Mouse (Mus musculus) left cerebral cortex, adult 18-20 months (tissue): ENCODE data around the gene Fmnl1. TPM values are rescaled to one million over a fixed set of nuclear protein-coding genes. Genes with fewer than 3 reads are reported as not detected.
"Not testable (repeated sequence)": the region's sequence is repeated elsewhere in the genome, so short reads cannot be mapped to it uniquely, and the experiment has no call there.

Experiments used
- DNase-seq, 2 experiments: peaks; one replicate each; pipeline ENCODE4 v3.0.0; 2021 to 2022; ENCODE audit warnings: low spot score in 2 of 2, mixed read lengths in 1 of 2
- total RNA-seq, 2 experiments: library from RNA; stranded (reverse); gene quantifications; 2 replicates each; pipeline ENCODE4 v1.2.3; 2021

Fmnl1 gene
- total RNA-seq, 2 experiments from 2014 or later = 169 to 206 TPM

DNA sequence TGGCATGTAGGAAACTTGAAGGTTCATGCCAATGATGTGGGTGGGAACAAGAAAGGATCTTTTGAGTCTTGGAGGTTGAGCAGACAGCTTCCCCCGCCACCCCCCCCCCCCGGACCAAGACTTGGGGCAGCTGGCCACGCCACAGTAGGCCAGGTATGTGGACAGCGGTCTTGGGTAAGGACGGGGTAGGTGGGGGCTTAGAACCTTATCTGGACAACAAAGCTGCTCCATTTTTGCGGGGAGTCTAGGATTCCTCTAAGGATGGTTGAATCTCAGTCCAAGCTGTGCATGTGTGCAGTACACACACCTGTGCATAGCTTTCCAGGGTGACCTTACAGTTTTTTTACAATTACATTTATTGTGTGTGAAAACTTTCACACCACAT, 47.6 kb downstream of the Fmnl1 start:
- DNase-seq = no peak

DNA sequence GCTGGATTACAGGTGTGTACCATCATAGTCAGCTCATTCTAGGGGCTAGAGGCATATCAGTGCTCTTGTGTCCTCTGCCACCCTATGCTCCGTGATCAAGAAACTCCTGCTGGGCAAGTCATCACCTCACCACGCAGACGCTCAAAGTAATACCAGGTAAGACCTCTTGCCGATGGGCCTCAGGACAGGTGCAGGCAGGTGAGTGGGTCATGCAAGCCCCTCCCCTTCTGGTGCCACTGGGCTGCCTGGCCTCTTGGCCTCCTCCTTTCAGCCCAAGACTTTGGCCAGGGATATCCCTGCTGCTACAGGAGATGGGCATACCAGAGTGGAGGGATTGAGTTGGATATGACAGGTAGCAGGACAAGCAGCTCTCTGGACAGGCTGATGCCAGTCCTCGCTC, 48.4 kb downstream of the Fmnl1 start:
- no peak for DNase-seq

DNA sequence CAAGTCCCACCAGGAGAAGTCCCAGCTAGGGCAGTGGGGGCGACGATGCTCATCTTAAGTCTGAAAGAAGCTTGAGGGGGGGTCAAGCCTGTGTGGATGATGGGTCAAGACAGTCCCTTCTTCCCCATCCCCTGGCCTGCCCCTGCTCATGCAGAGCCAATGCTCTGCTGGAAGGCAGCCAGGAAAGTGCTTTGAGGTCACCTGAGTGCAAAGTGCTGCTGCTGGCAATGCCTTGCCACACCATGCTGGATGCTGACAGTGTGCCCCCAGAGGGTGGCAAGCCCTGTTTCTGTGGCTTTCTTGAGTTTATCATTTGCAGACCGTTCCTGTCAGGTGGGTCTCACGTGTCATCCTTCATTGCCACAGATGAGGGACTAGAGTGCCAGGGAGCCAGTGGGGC, 49.1 kb downstream of the Fmnl1 start:
- no peak for DNase-seq

DNA sequence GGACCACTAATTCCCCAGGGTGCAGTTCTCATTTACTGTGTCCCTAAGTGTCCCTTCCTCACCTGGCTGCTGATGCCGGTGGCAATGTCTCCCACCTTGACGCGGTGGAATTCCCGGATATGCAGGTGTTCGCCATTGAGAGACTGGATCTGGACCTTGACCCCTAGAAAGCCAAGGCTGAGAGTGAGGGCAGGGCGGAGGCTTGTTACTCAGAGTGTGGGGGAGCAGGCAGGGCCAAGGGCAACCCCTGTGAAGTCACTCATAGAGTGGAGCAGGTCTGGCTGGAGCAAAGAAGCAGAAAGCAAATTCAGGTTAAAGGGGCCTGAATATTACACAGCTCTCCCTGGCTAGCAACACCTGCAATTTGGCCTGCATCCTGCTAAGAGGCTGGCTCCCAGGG, 50.5 kb downstream of the Fmnl1 start:
- DNase-seq = no peak

DNA sequence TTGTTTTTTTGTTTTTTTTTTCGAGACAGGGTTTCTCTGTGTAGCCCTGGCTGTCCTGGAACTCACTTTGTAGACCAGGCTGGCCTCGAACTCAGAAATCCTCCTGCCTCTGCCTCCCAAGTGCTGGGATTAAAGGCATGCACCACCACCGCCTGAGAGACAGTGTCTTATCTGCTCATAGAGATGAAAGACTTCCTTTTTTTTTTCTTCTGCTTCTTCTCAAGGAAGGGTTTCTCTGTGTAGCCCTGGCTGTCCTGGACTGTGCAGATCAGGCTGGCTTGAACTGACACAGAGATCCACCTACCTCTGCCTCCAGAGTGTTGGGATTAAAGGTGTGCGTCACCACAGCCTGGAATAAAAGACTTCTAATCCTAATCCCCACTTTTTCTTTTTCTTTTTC, 51.8 kb downstream of the Fmnl1 start:
- DNase-seq = not testable (repeated sequence)

DNA sequence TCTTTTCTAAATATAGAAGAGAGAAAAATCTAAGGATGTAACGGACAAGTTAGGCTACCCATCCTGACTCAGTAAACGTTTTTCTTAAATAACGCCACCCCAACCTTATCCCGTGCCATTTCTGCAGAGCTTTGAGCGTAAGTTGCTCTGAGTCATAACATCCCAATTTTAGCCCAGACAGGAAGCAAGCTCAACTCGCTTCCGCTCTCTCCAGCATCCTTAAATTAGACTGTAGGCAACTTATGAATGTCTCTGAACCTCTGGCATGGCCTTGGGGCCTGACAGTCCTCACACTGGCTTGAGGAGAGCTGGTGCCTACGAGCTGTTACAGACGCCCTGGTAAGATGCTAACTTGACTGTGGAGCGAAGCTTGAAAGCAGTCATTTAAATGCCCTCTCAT, 52.5 kb downstream of the Fmnl1 start:
- peak in 1 of 2 experiments; percentile 48 for DNase-seq

DNA sequence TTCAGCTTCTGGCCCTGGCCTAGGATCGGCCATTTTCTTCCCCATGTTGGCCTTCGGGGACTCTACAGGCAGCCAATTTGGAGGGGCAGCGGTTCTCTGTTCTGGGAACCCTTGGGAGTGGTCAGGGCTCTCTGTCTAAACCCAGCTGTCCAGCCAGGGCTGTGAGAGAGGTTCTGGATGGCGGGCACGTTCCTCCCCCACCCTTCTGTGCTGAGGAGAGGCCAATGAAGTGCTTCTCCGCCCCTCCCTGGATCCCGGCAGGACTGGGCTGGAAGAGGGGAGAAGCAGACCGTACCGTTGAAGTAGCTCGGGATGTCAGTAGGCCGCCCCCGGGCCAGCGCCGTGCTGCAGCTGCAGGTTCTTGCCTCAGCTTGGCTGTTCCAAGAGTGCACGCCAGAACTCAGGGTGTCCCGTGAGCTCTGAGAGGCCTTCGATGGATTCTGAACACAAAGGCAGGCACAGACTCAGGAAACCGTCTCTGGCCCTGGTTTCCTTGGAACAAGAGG, 53.1 kb downstream of the Fmnl1 start:
- no peak for DNase-seq

DNA sequence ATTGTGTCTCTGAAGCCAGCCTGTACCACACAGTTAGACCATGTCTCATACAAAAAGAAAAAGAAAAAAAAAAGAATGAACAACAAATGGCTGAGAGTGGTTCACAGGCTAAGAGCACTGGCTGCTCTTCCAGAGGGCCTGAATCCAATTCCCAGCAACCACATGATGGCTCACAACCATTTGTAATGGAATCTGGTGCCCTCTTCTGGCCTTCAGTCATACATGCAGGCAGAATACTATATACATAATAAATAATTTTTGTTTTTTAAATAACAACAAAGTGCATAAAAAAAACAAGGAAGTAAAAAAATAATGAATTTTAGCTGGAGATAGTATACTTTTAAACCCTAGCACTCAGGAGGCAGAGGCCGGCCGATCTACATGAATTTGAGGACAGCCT, 58.7 kb downstream of the Fmnl1 start:
- no peak for DNase-seq

DNA sequence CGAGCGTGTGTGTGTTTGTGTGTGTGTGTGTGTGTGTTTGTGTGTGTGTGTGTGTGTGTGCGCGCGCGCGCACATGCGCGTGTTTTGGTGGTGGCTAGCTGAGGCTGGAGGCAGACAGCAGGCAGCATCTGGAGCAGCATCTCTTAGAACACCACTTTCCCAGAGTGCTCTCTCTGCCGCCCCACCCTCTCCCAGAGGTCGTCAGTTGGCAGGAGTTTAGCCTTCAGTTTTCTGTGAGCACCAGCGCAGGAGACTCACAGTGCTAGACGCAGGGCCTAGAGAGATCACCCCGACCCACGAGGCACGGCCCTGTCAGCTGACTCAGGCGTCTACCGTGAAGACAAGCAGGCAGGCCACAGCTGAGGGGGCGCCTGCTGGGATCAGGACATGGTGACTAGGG, 59.7 kb downstream of the Fmnl1 start:
- no peak for DNase-seq

DNA sequence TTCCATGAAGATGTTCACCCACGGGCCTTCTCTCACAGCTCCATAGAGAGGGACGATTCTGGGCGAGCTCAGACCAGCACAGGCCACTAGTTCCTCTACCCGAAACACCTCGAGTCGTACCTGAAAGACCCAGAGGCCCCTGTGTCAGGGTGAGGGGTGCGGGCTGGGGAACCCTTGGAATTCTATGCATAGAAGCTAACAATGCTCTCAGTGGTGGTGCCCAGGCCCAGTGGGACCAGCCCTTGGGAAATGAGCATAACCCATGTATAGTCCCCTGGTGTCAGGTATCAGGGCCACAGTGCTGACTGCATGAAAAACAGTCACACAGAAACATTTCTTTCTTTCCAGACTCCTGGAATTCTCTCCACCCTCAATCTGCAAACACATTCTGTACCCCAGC, 60.5 kb downstream of the Fmnl1 start:
- DNase-seq = no peak

DNA sequence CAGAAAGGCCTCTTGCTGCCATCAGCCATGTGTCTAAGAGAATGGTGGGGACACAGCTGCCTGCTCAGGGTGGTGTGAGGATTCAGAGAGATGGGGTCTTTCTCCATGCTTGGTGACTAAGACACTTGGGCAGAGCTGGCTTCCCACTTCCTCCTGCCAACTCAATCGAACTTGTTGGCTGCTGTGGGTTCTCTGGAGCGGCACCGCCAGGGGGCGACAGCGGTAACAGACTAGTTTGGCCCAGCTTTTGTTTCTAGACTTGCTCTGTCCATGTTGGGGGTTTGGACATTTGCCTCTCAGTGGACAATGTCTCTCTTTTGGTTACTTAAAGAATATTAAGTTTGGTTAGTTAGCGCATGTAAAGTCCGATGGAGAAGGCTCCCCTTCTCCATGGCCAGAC, 62.1 kb downstream of the Fmnl1 start:
- DNase-seq = peak; percentile 76 to 82

DNA sequence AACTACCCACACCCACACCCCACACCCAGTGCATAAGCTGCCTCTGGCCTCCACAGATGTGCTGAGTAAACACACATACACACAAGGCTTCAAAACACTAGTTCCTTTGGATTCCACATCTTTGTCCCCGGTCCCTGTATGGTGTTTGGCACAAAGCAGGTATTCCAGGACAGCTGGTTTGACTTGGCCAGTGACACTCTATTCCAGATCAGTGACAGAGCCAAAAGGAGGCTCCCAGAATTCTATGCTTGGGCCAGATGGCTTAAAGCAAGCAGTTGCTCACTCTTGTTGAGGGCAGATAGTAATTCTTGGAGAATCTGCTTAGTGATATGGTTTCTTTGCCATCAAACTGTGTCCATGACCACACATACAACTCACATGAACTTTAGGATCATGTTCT, 63.5 kb downstream of the Fmnl1 start:
- DNase-seq = no peak

DNA sequence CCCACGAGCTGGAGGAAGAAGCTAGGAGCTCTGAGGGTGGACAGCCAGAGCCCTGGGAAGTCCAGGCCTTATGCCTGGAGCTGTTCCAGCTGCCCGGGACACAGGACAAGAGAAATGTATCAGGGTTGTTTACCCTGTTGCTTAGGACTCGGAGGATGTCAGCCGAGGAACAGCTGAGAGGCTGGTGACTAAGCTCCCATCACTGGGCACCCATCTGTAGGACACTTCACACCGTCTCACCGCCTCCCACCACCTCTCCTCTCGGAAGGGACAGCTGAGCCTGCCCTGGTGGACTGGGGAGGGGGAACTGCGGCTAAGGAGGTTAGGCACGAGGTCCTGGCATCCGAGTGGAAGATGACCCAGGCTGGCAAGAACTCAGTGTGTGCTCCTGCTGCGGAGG, 64.8 kb downstream of the Fmnl1 start:
- no peak for DNase-seq

DNA sequence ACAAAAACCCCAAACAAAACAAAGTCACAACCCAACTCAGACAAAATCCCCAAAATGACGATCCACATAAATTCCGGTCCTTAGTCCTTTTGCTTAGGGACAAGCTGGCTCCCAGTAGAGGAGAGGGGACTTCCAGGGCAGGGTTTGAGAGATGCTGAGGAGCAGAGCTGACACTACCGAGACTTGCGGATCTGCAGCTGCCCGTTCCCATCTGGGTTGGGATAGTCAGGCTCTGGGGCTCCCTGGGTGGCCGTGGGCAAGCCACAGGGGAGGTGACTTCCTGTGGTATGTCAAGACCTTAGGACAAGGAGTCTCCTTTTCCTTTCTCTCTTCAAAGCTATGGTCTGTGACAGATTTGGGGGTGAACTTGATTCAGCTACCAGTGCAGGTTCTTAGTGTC, 65.5 kb downstream of the Fmnl1 start:
- DNase-seq = no peak

DNA sequence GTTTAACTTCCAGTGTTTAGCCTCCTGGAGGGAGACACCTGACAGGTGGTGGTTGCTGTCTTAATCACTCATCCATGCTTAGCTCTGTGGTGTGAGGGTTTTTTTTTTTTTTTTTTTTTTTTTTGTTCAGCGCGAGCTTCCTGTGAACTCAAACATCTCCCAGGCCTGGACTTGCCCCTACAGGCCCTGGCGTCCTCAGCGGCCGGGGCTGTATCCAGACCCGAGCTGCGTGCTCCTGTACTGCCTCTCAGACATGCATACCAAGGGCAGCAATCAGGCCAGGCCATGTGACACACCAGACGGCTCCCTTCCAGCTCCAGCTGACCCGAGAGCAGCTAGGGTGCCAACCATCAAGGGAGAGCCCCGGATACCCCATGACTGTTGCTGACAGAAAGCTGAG, 66.0 kb downstream of the Fmnl1 start:
- DNase-seq = no peak

DNA sequence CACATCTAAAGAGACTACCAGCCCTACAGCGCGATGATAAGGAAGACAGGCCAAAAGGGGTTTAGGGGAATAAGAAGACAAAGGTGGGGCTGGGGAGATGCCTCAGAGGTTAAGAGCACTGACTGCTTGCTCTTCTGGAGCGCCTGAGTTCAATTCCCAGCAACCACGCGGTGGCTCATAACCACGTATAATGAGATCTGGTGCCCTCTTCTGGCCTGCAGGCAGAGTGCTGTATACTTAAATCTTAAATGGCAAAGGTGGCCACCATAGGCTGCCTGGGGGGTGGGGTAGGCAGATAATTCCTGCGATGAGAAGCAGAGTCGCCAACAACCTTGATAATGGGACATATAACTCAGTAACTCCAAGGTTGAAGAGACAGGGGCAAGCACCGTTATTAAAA, 66.8 kb downstream of the Fmnl1 start:
- no peak for DNase-seq

DNA sequence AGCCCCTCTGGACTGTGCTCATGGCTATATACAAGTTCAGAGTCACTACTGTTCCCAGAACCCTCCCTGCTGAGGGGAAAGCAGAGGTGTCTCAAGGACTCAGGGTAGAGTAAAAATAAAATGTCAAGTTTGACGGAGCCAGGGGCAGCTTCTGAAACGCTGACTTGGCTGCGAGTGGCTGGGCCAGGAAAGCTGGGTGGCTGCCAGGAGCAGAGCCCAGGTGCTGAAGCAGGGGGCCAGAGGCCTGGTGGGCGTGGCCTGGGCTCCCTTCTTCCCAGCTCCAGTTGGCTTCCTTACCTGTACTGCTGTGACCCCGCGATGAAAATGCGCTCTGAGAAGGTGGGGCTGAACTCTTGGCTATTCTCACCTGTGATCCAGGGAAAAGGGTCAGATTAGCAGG, 69.8 kb downstream of the Fmnl1 start:
- DNase-seq = no peak

DNA sequence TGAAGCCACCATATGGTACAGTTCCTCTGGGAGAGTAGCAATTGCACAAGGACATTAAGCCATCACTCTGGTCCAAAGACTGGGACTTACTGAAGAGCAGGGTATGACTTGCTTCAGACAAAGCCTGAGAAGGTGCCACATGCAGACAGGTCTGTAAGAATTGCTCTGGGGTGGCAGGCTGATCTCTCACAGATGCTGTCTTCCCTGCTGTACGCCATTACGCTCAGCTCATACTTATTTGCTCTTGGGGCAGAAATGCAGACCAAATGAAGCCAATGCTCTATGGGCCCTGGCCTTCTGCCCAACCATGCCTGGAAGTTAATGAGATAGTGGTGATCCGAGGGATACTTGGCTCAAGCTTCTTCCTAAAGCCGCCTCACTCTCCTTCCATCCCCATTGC, 73.9 kb downstream of the Fmnl1 start:
- no peak for DNase-seq

DNA sequence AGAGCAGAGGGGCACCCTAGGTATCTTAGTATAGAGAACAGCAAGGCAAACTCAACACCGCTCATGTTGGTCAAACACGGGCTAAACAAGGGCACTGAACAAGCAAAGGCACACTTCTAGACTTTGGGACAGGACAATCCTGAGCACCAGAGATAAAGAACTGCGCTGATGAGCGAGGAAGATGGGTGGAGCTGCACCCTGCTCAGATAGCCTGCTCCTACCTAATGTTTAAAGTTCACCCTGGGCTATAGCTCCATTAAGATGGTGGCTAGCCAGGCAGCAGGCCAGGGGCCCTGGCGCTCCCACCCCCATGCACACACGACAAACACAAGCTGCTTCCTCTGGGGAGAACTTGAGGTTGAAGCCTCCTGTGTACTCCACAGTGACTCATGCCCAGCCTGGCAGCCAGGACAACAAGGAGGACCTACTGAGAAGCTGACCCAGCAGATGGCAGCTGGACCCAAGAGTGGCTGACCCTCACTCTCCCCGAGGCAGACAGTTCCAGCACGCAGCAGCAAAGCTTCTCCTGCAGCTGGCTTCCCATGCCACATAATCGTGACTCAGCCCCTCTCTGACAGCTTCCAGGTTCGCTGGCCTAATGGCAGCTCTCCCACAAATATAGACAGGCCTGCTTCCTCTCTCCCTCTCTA, 75.3 kb downstream of the Fmnl1 start:
- DNase-seq = peak; percentile 29 to 39

DNA sequence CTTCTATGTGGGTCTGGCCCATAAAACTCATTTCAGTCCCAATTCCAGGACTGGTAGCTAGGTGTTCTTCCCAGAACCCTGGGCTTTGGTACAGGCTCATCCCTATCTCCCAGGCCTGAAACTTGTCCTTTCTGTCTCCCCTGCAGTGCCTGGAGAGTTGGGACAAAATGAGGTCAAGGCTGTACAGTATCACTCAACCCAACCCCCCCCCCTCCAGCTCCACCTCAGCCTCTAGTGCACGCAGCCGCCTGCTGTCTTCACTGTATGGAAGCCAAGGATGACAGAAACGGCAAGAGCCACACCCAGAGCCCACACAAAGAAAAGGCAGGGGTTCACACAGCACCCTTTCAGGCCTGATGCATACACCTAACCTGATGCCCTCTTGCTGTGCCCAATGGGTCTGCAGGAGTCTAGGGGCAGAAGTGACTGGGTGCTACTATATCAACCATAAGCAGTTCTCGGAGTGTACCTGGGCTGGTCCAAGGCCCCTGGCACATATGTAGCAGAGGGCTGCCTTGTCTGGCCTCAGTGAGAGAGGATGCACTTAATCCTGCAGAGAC, 75.9 kb downstream of the Fmnl1 start:
- no peak for DNase-seq

DNA sequence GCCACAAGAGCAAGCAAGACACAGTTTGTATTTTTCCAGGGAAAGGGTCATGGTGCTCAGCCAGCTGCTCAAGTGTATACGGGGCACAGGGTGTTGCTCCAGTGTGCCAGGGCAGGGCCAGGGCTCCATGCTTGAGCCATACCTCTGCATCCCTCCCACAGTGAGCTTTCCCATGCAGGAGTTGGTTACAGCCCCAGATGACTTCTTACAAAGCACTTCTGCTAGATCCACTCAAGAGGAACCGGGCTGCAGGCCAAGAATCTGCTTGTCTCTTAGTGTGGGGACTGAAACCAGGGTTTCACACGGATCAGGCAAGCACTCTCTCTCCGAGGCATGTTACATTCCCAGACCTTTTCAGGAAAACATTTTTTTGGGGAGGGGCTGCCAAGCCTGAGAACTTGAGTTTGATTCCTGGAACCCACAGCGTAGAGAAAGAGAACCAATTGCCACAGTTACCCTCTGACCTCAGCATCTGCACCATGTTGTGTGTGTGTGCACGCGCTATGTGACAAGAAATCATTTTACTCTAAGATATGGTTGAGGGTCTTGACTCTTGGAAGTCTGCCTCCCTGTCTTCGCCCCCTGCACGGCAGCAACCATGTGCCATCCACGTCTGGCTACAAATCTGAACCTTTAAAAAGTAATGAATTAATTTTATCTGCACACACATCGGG, 76.7 kb downstream of the Fmnl1 start:
- DNase-seq = peak; percentile 74 to 81
